Mouse (Mus musculus) cerebellum, postnatal 36 days (tissue): ENCODE measurements around the gene Zfp106.

Experiments
- DNase-seq, 2 experiments: peaks; one replicate each; pipeline ENCODE4 v3.0.0; 2021 to 2022; ENCODE audit warnings: mixed read lengths in 2 of 2

The Zfp106 gene

GRCm38 (mm10) chr2:120544732-120545131 lies 18.9 kb downstream of the Zfp106 start:
- DNase-seq: no peak

GRCm38 (mm10) chr2:120539778-120540208 lies 23.9 kb downstream of the Zfp106 start:
- peak; percentile 9 to 26 for DNase-seq

DNA sequence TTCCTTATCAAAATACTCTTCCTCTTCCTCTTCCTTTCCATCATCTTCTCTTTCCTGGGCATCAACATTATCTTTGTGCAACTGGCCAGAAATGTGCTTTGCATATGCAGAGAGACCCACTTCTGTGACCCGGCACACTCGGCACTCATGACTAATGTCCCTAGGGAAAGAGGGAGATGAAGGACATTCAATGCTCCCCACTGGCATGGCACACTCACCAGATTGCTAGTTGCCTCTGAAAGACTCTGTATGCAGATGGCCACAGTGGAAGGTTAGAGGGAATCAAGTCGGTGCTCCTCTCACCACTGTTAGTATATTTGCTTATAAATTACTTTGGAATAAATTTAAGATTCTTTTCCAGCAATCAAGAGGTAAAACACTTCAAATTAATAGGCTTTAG lies 24.3 kb downstream of the Zfp106 start:
- no peak for DNase-seq

- DNase-seq: no peak
Observed at GRCm38 (mm10) chr2:120531223-120531622, 32.4 kb downstream of the Zfp106 start.

GRCm38 (mm10) chr2:120529531-120529930 lies 34.1 kb downstream of the Zfp106 start:
- DNase-seq: no peak

DNA sequence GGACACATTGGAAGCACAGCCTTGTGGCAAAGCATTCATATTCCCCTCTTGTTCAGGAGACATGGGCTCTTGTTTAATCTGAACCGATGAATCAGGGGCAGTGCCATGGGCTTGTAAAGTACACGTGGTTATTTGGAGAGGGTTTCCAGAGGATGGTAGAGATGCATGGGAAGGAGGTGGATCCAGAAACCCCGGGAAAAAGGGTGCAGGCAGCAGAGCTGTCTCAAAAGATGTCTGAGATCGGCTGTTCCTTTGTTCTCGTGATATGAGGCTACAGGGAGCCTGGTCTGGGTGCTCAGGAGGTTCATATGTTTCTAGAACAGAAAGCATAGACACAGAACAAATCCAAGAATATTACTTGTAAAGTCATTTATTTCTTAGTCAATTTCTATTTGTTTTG lies 36.9 kb downstream of the Zfp106 start:
- no peak for DNase-seq

DNA sequence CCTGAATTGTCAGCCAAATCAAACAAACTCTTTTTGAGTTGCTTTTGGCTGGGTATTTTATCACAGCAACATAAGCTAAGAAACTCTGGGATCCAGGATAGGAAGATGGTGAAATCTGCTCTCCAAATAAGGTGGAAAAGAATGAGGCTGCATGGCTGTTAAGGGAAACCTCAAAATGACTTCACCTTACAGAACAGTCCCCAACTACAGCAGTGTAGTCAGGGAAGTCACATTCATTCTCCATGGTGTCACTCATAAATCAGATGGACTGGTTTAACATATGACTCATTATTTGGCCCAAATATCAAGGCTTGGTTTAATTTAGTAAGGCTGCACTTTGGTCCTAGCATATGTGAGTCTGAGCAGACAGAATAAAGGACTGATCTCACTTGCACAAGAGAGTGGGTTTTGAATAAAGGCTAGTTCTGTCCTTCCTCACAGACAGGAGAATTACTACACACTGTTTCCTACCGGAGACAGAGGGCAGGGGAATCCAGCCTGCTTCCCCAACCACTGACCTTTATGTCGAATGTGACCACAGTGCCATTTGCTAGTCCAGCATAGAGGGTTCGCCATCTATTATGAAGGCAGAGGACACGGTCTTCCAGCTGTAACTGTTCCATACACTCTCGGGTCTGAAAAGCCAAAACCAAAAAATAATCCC lies 45.0 kb downstream of the Zfp106 start:
- no peak for DNase-seq

GRCm38 (mm10) chr2:120514181-120514580 lies 49.5 kb downstream of the Zfp106 start:
- no peak for DNase-seq

GRCm38 (mm10) chr2:120503992-120504391 lies 59.7 kb downstream of the Zfp106 start:
- DNase-seq: no peak

DNA sequence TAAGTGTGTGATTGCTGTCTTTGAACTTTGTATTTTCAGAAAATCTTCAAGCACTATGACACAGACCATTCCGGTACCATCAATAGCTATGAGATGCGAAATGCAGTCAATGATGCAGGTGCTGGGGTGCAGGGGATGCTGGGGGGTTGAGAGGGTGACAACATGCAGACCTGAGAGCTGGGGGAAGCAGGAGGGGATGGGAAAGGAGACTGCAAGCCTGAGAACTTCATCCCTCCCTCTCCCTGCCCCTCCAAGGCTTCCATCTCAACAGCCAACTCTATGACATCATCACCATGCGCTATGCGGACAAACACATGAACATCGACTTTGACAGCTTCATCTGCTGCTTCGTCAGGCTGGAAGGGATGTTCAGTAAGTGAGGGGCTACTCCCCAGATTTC lies 60.5 kb downstream of the Zfp106 start:
- no peak for DNase-seq

- peak; percentile 25 to 32 for DNase-seq
Observed at GRCm38 (mm10) chr2:120502605-120502990, 61.0 kb downstream of the Zfp106 start.

- DNase-seq: peak in 1 of 2 experiments; percentile 6
Observed at GRCm38 (mm10) chr2:120501931-120502604, 61.6 kb downstream of the Zfp106 start.

GRCm38 (mm10) chr2:120501136-120501918 lies 62.3 kb downstream of the Zfp106 start:
- DNase-seq: no peak

GRCm38 (mm10) chr2:120499971-120500471 lies 63.6 kb downstream of the Zfp106 start:
- no peak for DNase-seq

DNA sequence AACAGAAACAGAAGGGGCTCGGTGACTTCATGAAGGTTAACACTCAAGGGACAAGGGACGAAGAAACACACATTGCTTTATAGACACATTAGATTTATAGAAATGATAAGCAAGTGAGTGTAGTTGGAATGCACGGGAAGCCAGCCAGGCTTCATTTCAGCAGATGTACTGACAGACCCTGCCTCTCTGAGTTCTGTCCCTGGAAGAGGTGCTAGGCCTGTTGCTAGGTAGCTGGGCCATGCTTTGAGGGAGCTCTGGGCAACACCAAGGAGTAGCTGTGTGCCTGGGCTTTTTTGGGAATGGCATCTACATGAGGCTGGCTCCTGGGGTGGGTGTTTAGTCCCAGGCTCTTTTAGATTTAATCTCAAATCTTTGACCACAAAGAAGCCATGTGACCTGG lies 67.1 kb downstream of the Zfp106 start:
- DNase-seq: no peak

DNA sequence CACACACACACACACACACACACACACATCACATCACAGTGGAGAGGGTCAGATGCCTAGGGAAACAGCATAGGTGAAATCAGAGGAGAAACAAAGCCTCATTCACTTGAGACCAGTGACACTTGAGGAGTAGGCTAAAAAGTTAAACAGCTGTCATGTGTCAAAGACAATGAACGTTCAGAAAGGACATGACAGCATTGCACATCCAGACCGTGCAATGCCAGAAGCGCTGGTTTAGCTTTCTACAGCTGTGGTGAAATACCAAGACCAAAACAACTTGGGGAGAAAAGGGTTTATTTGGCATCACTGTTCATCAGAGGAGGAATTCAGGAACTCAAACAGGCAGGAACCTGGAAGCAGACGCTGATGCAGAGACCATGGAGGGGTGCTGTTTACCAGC lies 70.4 kb downstream of the Zfp106 start:
- no peak for DNase-seq

DNA sequence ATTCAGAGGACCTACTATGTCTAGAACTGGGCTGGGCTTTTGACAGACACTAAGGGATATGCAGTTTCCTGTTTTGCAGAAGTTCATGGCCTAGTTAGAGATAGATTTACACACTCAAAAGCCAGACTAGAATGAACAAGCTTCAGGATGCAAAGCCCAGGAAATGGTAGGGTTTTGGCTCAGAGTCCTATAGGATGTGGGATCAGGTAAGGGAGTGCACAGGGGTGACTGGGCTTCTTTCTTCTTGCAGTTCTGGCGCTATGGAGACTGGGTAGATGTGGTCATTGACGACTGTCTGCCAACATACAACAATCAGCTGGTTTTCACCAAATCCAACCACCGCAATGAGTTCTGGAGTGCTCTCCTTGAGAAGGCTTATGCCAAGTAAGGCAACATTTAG lies 79.4 kb downstream of the Zfp106 start:
- no peak for DNase-seq

- no peak for DNase-seq
Observed at GRCm38 (mm10) chr2:120482506-120483389, 80.9 kb downstream of the Zfp106 start.

GRCm38 (mm10) chr2:120481921-120482320 lies 81.7 kb downstream of the Zfp106 start:
- DNase-seq: no peak

DNA sequence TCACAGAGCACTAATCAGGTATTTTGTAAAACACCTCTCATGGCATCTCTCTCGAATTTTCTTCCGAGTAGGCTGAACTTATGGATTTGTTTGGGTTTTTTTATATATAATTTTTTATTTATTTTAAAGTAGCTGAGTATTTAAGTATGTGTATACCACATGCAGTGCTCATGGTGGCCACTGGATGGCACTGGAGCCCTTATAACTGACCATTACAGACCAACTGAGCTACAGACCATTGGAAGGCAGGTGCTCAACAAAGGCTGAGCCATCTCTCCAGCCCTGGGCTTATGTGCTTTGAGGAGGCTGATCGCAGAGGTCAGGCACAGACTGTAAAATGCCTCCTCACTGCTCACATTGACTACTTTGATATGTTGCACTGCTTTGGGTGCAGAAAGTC lies 85.0 kb downstream of the Zfp106 start:
- DNase-seq: peak; percentile 57 to 60

DNA sequence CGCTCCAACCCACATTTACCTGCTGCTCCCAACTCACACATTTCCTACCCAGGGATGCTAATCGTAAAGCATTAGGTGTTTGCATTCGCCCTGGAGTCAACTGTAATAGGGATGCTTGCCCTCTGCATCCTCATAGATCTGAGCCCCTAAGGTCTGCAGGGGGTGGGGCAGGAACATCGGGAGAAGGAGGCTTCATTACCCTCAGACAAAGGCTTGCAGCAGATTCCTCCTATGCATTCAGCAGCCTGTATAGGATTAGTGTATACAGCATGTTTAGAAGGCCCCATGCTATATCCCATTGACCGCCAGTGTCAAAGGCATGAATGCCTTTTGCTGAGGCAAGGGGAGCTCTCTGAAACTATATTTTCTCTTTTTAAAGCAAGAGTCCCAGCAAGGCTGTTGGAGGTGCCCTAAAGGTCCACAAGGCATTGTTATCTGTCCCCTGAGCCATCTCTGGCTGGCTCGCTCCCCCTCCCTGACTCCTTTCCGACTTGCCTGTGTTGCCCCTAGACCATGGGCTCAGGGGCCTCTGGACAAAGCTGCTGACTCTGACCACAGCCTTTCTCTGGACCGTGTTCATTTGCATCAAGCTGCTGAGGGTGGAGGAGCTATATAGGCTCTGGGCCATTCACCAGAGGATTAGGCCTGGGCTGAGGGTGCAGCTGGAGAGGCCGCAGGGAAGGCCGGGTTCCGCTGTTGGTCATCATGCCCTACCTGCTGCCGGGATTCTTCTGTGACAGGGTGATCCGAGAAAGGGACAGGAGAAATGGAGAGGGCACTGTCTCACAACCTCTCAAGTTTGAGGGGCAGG lies 87.2 kb downstream of the Zfp106 start:
- no peak for DNase-seq

GRCm38 (mm10) chr2:120470856-120471255 lies 92.8 kb downstream of the Zfp106 start:
- DNase-seq: peak; percentile 61 to 65
